Mouse (Mus musculus) frontal cortex, adult 2 months (tissue): ENCODE results near the gene Tmem107. TPM values are rescaled to one million over a fixed set of nuclear protein-coding genes. Genes with fewer than 3 reads are reported as not detected.

Source experiments
- DNase-seq, 2 experiments: peaks; one replicate each; pipeline ENCODE4 v3.0.0; 2022; ENCODE audit warnings: low spot score in 1 of 2; ENCODE audit errors: extremely low spot score in 1 of 2
- polyA plus RNA-seq: library from polyadenylated mRNA; depleted of rRNA; stranded (reverse); fragments of >200 nt; gene quantifications from 2 replicates; pipeline ENCODE4 v1.2.3, GENCODE M21; 2012

The Tmem107 gene
- polyA plus RNA-seq, 1 experiment = 23.5 TPM

GRCm38 (mm10) chr11:69073951-69074775, 3.6 kb downstream of the Tmem107 start:
- peak in 1 of 2 experiments; percentile 58 for DNase-seq

GRCm38 (mm10) chr11:69074776-69075069, 4.1 kb downstream of the Tmem107 start:
- DNase-seq = no peak

- DNase-seq = no peak
These were observed 5.3 kb downstream of the Tmem107 start for GRCm38 (mm10) chr11:69075764-69076479.

GRCm38 (mm10) chr11:69076572-69076971, 6.0 kb downstream of the Tmem107 start:
- DNase-seq = peak in 1 of 2 experiments; percentile 15

GRCm38 (mm10) chr11:69077316-69077715, 6.7 kb downstream of the Tmem107 start:
- no peak for DNase-seq

GRCm38 (mm10) chr11:69078041-69078440, 7.4 kb downstream of the Tmem107 start:
- no peak for DNase-seq

- DNase-seq = no peak
These were observed 8.3 kb downstream of the Tmem107 start for GRCm38 (mm10) chr11:69078805-69079438.

- no peak for DNase-seq
These were observed 9.7 kb downstream of the Tmem107 start for GRCm38 (mm10) chr11:69080102-69080854.

GRCm38 (mm10) chr11:69080855-69081222, 10.2 kb downstream of the Tmem107 start:
- DNase-seq = no peak

GRCm38 (mm10) chr11:69081613-69082012, 11.0 kb downstream of the Tmem107 start:
- DNase-seq = no peak

GRCm38 (mm10) chr11:69085608-69086007, 15.0 kb downstream of the Tmem107 start:
- DNase-seq = no peak

- DNase-seq = peak in 1 of 2 experiments; percentile 79
These were observed 15.8 kb downstream of the Tmem107 start for GRCm38 (mm10) chr11:69086390-69086789.

GRCm38 (mm10) chr11:69087082-69087481, 16.5 kb downstream of the Tmem107 start:
- DNase-seq = peak in 1 of 2 experiments; percentile 74

GRCm38 (mm10) chr11:69087597-69087996, 17.0 kb downstream of the Tmem107 start:
- no peak for DNase-seq

- peak; percentile 78 to 95 for DNase-seq
These were observed 17.7 kb downstream of the Tmem107 start, which contains the start of gene Vamp2 for GRCm38 (mm10) chr11:69088103-69088855. Vamp2 (plus strand) TSS chr11:69088490.

GRCm38 (mm10) chr11:69088856-69089615, 18.4 kb downstream of the Tmem107 start:
- no peak for DNase-seq

GRCm38 (mm10) chr11:69089616-69090290, 19.1 kb downstream of the Tmem107 start:
- DNase-seq = no peak

- no peak for DNase-seq
These were observed 19.8 kb downstream of the Tmem107 start for GRCm38 (mm10) chr11:69090367-69090766.
